Mouse (Mus musculus) ovary, adult 18-20 months (tissue): ENCODE results near the gene Cd3g.

Experiments
- DNase-seq: peaks from one replicate; pipeline ENCODE4 v3.0.0; 2022; ENCODE audit warnings: low spot score, mixed read lengths

The Cd3g gene

DNA sequence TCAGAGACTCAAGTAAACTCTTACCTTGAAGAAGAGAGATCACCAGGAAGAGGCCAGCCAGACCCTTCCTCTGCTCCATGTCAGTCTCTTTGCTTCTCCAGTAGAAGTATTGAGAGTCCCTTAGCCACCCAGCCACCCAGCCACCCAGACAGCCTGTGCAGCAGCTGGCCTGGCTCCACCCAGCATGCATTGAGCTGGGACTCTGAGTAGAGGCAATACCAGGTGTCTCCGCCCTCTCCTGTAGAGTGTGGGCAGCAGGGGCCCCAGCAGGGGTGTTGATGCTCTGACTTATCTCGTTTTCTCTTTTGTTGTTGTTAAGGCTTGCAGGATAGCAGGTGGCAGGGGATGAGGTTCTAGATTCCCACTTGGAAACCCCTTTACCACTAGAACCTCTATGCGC lies at the start of gene Cd3g:
Gene Cd3g, minus strand, starts transcription at position 190 of the 400 bp plus-strand sequence.
- no peak for DNase-seq

DNA sequence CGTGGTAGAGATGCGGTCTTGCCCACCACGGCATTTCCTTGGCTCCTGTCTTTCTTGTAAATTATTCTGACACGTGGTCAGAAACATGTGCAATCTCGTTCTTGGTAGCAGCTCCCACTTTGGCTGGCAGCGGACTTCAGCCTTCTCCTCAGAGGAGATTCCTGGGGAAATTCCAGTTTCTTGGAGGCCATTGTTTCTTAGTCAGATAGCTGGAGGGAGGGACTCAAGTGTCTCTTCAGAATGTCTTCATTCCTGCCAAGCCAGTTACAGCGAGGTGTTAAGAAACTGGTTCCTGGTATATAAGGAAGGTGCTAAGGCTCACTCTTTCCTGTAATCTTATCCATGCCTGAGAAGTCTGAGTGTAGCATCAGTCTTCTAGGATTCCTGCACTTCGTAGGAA lies 47.1 kb upstream of the Cd3g start:
- no peak for DNase-seq

DNA sequence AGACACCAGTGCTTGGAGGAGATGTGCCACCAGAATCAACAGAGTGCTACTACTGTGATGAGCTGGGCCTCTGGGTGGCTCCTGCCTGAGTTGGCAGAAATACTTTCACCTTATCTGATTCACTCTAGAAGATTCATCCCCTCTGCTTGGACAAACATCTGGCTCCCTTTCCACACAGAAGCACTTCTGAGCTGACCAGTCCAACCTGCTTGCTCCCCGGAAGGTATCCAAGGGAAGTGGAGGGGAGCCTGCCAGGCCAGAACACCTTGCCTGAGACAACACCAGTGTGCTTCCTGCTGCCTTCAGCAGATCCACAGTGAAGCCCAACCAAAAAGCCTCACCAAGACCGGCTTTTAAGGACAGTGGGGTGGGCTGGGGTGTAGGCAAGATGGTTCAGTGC lies 44.0 kb upstream of the Cd3g start:
- no peak for DNase-seq

DNA sequence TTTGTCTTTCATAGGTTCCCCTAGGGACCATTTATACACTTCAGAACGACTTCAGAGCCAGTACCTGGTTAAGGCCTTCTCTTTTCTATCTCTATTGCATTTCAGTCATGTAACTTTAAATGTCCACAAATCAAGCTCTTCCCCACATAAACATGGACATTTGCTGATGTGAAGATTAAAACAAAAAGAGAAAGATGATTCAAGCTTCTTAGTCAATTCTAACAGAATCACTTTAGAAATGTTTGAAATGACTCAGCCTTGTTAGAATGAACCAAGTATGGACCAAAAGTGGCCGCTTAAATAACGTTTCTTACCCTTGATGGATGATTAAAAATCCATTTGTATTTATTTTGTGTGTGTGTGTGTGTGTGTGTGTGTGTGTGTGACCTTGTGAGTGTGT lies 43.4 kb upstream of the Cd3g start:
- no peak for DNase-seq

DNA sequence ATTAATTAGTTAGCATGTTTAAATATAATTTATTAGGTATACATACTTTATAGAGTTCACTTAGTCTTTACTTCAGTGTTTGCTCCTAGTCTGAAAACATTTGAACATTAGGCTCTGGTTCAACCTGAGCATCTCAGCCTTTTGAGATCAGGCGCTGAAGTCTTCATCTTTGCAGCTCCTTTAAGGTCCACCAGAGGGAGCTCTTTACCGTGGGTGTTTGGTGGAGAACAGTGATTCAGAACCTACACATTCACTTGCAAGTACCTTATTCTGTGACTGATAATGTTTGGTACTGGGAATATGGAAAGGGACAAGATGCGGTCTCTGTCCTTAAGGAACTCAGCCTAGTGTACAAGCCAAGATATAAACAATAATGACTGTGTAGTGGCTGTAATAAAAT lies 42.6 kb upstream of the Cd3g start:
- DNase-seq: no peak

DNA sequence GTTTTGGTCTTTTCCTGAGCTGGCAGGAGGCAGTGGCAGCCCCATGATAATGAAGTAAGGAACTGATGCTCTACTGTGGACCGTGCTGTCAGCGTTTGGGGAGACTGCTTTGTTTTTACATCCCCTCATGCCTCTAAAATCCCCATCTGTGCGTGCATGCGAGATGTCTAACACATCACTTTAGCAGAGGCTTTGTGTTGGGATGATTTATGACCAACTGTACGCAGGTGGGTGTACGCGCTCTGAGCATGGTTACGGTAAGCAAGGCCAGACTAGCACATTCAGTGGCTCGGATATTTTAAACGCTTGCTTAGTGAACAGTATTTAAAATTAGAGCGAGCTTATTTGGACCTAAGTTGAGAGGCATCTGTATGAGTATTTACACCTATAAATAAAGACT lies 37.8 kb upstream of the Cd3g start:
- no peak for DNase-seq

DNA sequence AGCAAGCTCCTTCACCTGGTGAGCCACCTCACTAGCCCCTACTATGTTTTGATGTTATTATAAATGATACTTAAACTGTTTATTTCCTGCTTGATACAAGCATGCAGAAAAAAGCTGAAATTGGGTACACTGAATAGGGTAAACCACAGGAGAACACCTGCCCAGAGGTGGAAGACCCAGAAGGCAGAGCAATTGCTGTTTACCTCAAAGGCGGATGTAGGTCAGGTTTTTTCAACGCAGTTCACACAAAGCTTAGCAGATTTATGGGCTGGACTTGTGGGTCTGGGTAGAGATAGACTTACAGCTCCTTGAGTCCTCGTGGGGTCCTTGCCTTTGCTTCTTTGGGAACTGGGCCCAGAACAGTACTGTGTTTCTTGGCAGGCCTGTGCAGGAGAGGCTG lies 35.6 kb upstream of the Cd3g start:
- no peak for DNase-seq

DNA sequence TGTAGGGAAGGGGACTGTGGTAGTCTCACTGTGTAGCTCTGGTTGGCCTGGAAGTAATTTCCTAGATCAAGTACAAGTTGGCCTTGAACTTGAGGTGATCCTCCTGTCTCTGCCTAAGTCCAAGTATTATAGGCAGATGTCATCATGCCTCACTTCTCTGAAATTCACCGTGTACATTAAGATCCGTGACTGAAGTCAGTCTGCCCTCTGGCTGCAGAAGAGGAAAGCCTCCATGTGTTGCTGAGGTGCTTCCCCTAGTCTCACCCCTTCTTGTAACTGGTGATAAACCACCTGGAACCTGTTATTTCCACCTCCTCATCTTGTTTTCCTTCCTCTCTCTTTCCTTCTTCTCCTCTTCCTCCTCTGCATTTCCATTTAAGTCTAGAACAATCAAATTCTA lies 34.6 kb upstream of the Cd3g start:
- no peak for DNase-seq

DNA sequence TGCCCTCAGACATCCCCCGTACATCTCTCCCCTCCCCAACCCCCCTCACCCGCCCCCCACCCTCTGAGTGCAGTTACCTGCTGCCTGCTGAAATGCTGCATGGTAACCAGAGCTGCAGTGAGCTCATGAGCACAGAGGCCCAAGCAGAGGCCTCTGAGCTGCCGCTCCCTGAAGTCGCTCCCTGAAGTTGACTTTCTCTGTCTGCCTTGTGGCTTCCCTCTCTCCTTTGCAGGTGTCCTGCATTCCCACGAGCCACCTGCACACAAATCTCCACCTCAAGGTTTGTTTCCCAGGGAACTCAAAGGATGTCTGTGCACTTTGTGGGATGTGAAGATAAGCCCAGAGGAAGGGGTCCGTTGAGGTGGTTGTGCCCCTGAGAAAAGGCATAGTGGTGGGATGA lies 31.1 kb upstream of the Cd3g start:
- no peak for DNase-seq

DNA sequence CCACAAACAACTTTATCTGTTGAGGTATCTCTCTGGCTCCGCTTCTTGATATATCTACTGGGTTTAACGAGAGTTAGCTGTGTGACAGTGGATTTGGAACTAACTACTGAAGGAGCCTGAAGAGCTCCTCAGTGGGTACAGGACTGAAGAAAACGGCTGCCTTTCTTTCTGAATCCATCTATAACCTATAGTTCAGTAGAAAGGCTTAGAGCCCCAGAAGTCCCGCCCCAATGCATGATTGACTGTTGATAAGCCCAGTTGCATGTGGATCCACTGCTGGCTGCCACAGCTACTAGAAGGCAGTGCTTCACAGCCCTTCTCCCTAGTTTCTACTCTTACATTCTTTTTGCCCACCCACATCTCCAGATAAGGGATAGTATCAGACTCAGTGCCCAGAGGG lies 30.2 kb upstream of the Cd3g start:
- DNase-seq: no peak

DNA sequence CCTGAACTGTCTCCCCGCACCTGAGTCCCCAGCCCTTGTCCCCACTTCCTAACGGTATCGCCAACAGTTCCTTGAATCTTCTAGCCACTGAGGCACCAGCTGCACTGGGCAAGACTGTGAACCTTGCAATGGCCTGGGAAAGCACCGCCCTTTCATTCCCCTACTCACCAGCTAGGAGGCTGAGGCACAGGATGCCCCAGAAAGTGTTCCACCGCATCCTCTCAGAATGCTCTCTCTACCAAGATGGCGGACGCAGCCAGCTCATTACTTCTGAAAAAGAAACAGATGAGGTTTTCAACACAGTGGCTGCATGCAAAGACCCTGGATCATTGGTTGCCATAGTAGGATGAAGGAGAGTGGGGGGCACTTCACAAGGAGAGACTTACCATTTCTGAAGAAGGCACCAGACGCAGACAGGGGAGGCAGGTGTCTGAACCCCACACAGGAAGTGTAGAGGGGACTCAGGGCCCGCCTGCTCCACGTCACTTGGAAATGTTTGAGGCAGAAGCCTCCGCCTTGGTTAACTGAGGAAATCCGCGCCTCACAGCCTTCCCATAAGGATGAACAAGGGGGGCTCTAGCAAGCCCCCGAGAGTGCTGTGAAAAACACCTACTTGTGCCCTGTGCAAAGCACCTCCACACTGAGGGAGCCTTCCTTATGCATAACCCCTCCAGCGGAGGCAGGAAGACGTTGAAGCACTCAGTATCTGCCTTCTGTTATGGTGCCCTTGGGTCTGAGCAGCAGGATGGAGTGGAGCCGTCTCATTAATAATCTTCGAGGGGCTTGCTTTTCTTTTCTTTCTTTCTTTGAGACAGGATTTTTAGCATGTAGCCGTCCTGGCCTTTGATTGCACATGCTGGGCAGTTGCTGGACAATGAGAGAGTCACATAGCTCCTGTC lies 29.2 kb upstream of the Cd3g start, which contains the start of gene Cd3e:
Gene Cd3e, minus strand, starts transcription at position 448 of the 899 bp plus-strand sequence.
- no peak for DNase-seq

DNA sequence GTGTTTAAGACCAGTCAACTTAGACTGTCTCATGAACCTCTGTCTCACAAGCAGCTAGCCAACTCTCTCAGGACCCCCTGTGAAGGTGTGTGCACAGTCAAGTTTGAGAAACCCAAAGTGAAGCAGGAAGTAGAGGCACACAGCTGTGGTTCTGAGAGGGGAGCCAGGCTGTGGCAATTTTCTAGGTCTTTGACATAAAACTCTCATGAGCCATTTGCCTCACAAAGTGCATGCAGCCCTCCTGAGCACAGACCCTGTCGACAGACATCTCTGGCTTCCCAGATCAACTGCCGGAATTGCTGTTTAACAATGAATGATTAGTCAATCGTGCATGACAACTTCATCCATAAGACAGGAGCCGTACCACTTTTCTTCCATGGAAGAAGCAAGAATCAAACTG lies 28.1 kb upstream of the Cd3g start:
- no peak for DNase-seq

DNA sequence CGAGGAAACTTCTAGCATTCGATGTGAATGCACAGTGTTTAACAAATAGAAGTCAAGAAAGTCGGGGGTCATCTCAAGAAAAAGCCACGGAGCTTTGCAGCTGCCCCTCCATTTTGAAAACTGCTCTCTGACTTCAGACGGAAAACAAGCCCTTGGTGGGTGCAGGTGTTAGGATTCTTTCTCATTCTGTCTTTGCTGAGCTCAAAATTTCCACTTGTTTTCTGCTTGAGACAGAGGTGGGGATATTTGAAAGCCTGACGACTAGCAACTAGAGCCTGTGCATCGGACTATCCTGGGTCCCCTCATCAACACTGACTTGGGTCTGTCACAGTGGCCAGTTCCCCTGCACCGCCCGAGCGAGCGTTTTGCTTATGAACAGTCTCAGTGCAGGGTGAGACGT lies 27.2 kb upstream of the Cd3g start:
- no peak for DNase-seq

DNA sequence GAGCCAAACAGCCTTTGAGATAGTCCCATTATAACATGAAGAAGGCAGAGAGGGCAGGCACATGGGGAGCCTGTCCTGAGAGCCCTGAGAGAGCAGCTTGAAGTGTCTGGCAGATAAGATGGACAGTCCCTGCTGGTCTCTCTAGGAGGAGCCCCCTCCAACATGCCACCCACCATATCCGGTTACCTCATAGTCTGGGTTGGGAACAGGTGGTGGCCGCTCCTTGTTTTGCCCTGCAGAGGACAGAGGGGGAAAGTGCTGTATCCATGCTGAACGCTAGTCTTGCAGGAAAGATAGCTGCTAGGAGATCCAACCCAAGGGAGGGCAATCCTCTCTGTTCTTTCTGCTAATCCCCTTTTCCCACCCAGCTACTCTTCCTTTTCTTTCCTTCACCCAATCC lies 20.0 kb upstream of the Cd3g start:
- no peak for DNase-seq

DNA sequence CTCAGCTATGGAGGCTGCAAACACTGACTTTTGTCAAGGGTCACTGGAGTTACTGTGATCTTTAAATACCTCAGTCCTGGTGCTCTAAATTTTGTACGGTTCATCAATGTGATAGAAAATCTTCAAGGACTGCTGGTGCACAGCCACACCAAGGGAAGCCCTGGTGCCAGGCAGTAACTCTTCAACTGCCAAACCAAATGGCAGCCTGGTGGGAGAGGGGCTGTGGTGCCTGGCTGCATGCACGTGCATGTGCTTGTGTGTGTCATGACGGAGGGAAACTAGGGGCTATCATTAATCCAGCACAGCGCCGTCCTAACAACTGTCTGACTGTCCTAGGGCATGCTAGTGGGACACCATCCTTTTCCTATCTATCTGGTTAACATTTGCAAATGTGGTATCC lies 19.5 kb upstream of the Cd3g start:
- no peak for DNase-seq

DNA sequence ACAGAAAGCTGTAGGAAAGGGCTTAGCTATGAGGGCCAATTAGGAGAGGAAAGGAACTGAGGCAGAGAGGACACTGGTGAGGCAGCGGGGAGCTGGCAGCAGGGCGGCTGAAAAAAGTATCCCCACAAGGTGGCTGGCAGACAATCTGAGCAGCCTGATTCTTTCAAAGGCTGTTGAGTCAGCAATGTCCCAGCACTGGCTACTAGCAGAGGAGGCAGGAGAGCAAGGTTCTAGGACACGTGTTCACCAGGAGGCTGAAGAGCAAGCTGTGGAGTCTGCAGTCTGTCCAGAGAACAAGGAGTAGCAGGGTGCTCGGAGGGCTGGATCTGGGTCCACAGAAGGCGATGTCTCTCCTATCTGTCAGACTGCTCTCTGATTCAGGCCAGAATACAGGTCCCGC lies 18.9 kb upstream of the Cd3g start:
- DNase-seq: no peak

DNA sequence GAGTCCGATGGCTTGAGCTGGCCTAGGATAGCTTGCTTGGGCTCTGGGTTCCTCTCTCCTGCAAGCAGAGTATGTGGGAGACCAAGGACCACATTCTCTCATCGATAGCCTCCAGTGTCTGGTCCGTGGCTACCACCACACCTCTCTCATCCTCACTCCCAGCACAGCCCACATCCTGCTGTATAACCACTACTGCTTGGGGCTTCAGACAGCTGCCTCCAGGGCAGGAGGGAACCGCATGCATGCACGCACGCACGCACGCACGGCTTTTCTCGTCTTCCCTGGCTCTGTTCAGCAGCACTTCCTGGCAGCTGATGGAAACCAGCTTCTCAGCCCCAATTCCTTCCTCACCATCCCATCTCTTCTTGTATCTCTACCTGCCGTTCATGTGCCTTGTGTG lies 17.9 kb upstream of the Cd3g start:
- no peak for DNase-seq

DNA sequence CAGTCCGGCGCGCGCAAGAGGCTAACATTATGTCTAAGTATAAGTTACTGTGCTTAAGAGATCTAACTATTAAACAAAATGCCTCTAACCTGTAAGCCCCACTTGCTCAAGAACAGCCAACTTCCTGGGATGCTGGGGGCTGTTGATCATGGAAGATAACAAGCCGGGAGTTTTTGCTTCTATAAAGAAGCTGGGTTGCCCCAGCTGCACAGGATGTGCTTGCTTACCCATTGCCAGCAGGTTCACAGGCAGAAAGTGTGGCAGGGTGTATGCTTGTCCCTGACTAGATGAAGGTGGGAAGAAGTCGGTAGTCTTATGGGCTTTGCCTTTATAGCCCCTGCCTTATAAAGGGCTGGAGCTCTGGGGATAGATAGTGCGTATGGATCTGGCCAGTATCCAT lies 16.4 kb upstream of the Cd3g start:
- no peak for DNase-seq

DNA sequence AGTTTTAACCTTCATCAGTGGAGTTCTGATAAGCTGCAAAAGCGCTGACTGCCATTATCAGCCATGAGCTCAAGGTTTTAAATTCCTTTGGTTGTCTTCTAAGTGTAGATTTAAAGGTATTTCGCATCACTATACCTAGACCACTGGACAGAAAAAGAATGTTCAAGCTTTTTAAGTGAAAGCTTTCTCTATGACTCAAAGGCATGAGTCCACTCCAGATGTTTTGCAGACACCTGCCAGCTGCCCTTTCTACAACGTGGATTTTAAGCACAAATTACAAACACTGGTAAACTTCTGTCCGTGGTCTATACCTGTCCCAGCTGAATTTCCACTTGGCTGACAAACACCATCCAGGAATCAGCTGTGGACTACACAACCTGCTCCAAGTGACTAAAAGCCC lies 14.7 kb upstream of the Cd3g start:
- no peak for DNase-seq

DNA sequence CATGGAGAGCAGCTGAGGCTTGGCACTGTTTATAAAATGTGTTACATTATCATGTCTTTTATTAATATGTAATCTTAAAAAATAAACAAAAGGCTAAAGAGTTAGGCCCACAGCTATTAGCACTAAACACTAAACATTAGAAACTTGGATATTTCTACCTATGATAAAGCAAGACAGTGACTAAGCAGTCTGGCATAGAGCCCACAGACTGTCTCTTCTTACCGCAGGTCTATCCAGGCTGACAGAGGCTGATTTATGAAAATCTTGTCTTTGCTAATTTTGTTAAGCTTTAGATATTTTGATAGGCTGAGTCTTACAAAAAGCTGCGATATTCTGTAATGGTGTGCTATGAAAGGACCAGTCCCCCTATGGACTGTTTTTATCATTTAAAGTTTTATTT lies 13.0 kb upstream of the Cd3g start:
- no peak for DNase-seq

DNA sequence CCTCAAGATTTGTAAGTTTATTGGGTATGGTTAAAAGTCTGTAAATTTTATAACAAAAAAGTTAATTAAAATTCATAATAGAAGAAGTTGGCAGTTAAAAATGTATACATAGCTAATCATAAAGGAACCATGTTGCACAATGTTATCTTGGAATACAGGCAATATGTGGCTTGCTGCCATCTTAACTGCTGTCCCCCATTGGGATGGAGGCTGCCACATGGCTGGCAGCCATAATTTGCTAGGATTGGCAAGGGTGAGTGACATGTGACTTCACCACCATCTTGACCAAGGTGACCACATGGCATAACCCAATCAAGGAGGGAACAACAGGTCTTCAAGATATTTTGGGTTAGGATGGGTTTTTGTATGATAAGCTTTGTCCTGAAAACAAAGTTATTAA lies 12.0 kb upstream of the Cd3g start:
- no peak for DNase-seq

DNA sequence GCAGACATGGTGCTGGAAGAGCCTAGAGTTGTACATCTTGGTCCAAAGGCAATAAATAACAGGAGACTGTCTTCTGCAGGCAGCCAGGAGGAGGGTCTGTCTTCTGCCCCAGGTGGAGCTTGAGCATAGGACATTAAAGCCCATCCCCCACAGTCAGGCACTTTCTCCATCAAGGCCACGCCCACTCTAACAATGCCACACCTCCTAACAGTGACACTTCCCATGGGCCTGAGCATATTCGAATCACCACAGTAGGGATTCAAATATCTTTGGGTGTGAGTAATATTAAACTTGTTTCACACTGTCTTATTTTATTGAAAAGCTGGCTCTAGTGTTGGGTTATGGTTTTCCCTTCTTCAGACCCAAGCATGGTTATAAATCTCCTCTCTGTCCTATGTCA lies 11.6 kb upstream of the Cd3g start:
- DNase-seq: no peak

DNA sequence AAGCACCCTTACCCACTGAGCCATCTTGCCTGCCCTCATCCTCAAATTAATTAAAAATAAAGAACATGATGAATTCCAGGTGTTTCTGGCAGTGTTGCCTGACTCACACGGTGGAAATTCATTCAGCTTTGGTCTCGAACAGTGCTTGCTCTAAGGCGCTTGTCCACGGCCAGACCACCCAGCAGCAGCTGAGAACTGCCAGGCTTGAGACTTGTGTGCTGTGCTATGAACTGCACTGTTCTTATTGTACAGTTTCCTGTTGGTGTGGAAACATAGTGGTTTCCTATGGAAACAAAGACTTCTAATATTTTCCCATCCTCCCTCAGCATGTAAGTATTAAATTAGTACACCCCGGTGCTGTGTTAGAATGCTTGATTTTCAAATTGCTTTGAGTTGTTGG lies 6.7 kb upstream of the Cd3g start:
- DNase-seq: no peak

DNA sequence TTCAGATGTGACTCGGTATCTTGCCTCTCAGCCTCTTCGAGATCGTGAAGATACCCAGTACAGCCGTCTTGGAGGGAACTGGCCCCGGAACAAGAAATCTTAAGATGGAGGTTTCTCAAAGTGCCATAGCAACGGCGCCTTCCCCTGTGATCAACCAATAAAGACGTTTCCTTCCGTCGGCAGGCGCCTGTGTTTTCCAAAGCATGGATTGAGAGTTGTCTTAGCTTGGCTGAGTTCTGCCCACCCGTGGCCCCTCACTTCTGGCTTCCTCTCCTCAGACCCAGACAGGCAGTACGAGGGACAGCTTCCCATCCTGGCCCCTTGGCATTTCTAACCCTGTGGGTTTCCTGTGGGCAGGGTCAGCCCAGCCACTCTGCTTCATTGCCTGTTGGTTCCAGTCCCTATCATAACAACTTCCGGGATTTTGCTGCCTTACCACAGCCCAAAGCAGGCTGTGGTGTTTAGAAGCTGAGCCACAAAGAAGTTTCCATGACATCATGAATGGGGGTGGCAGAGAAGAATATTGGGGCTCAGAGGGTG lies 6.1 kb upstream of the Cd3g start:
- no peak for DNase-seq
